Mouse (Mus musculus): ENCODE data around the gene Pcyt2. TPM values are rescaled to one million over a fixed set of nuclear protein-coding genes. Genes with fewer than 3 reads are reported as not detected.

Gene Pcyt2
- total RNA-seq, 2 experiments from 2014 or later = 120 to 141 TPM

DNA sequence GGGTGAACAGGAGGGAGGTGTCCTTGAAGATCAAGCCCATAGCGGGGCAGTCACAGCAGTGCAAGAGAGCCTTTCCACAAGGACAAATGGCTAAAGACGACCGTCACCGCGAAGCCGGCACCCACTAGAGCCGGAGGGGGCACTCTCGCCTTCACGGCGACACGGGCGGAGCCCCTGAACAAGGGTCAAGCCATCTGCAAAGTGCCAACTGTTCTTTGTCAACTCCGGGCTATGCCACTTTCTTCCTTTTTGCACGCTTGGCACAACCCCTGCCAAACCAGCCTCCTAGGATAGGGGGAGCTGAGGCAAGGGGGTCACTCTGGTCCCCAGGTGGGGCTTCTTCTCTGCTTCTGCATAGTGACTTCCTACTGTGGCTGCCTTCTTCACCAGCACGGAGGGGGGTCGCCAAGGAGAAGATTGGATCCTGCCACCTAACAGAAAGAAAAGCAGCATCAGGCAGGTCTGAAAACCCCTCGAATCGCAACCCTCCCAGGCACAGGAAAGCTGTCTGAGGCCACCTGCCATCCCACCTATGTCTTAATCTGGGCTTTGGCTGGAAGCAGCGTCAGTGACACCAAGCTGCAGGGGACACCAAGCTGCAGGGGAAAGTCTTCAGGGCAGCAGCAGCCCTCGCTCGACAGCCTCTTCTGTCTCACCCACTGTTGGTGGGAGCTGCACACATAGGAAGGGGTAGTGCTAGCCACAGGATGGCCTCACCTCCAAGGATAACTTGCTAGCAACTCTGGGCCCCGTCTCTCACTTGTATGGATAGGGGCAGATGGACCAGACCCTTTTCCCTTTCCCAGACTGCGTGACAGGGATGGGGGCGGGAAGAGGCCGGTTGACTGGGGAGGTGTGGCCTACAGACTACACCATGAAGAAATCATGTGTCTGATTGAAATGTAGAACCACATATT, 1.1 kb upstream of the Pcyt2 start:
- no peak for DNase-seq (ENCODE audit: low spot score in 2 of 2)
- intact Hi-C loops (cut with DNase I) = loop anchor here (5.0 kb wide), 1 partner anchor 158 kb away; no protein-coding TSS in a partner anchor

DNA sequence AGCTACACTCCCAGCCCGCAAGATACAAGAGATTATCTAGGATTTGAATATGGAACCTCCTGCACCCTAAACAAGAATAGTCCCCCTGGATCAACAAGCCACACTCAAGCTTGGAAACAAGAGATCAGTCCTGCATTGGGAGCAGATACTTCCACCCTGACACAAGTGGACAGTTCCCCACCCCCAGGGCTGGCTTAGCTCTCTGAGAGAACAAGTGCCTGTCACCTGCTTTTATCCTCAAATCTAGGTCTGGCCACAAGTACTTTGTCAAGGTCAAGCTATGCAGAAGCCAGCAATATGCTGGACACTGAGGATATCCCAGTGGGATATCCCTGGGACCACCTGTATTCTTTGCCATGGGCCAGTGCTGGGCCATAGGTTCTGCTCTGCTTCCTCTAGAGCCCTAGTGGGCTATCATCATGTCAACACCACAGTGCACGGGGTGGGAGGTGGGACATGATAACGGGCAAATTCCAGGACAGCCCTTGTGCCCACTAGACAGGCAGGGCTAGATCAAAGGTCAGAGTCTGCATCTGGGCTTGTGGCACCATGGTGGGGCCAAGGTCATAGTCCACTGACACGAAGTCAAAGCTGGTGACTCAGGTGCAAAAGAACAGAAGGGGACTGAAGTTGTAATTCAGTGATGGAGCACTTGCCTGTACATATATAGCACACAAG, 980 bp downstream of the Pcyt2 start:
- intact Hi-C loops (cut with DNase I) = loop anchor here (5.0 kb wide), 1 partner anchor 161 kb away; no protein-coding TSS in a partner anchor
- no peak for DNase-seq (ENCODE audit: low spot score in 2 of 2)

- intact Hi-C loops (cut with DNase I) = loop anchor here (5.0 kb wide), 1 partner anchor 162 kb away; no protein-coding TSS in a partner anchor
- DNase-seq (ENCODE audit: low spot score in 2 of 2) = no peak
These were observed 2.0 kb downstream of the Pcyt2 start for GRCm38 (mm10) chr11:120615606-120616203.

- no peak for DNase-seq (ENCODE audit: low spot score in 2 of 2)
- intact Hi-C loops (cut with DNase I) = loop anchor here (5.0 kb wide), 1 partner anchor 162 kb away; no protein-coding TSS in a partner anchor
These were observed 2.6 kb downstream of the Pcyt2 start for GRCm38 (mm10) chr11:120615167-120615566.

DNA sequence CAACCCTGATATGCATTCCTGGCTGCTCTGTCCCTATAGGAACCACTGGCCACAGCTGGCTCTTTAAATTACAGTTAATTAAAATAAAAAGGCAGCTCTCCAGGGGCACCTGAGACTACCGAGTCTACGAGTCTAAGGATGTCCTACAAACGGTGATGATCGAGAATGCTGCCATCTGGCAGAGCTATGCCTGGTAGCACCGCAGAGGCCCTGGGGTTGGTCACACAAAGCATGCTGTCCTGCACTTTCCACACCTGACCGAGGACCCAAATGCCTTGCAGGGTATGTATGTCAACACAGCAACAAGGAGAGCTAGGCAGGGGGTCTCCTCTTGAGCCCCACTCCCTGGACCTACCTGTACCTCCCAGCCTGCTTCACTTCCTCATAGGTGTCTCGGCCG, 3.8 kb downstream of the Pcyt2 start:
- intact Hi-C loops (cut with DNase I) = loop anchor here (2.0 kb wide), 1 partner anchor 125 kb away; no protein-coding TSS in a partner anchor
- no peak for DNase-seq (ENCODE audit: low spot score in 2 of 2)

DNA sequence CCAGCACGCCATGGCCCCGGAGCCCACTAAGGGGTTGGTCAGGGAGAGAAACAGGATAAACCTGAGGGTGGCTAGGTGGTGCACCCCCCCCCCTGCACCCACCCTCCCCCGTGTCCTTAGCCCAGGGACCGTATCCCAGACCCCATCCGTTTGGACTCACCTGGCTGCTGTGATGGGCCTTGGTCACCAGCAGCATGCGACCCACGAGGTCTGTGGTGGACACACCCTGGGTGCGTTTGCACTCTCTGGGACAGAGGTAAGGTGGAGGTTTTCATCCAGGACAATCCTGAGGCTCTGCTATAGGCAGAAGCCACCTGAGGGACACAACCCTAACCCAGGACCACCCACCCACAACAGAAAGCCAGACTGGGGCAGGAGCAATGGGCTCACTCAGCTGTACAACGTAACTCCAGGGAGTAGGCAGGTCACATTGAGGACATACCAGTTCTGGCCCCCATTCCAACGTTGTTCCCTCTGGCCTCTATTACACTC, 4.2 kb downstream of the Pcyt2 start:
- intact Hi-C loops (cut with DNase I) = loop anchor here (2.0 kb wide), 1 partner anchor 125 kb away; no protein-coding TSS in a partner anchor

GRCm38 (mm10) chr11:120612763-120613162, 5.0 kb downstream of the Pcyt2 start:
- intact Hi-C loops (cut with DNase I) = loop anchor here (2.0 kb wide), 1 partner anchor 124 kb away; no protein-coding TSS in a partner anchor
- peak; percentile 54 to 55 for DNase-seq (ENCODE audit: low spot score in 2 of 2)

More for the DNA sequence above, 4.2 kb downstream of the Pcyt2 start:
- DNase-seq (ENCODE audit: low spot score in 2 of 2) = no peak

DNA sequence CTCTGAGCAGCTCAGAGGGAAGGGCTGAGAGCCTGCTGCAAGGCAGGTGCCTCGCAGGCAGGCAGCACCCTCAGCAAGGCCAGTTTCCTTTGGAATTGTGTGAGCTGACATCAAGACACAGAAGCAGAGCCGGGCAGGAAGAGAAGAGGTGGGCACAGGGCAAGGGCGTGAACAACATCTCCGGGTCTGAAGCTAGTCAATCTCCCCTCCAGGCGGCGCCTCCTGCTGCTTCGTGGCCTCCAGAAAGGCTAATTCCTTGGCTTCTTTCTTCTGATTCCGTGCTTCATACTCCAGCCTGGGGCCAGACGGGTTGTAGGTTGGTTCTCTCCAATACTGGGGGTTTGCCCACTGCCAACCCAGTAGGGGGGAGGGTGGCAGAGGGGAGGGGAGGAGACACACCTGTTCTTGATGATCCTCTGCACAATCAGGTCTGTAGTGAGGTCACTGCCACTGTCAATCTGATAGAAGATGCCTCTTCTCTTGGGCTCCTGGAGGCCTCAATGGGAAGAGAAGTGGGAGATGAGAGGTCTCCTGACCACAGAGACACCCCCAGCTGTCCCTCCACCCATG, 7.2 kb downstream of the Pcyt2 start:
- no peak for DNase-seq (ENCODE audit: low spot score in 2 of 2)

DNA sequence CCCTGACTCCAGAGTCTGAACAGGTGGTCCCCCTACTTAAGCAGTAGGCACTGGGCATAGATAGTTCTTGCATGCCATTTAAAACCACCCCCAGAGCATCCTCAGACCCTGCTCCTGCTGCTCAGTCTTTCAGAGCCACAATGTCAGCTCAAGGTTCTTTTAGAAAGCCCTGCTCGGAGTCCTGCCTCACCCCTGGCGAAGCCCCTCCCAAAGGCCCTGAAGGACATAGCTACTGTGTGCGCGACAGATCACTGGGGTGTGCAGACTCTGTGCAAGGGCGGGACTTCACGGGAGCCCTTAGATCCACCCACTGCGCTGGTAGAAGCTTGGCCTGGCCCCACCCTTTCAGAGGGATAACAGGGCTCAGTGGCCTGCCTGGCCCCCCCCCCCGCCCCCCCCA, 8.5 kb downstream of the Pcyt2 start:
- no peak for DNase-seq (ENCODE audit: low spot score in 2 of 2)
- intact Hi-C loops (cut with DNase I) = no loop called here

More for the DNA sequence above, 7.2 kb downstream of the Pcyt2 start:
- intact Hi-C loops (cut with DNase I) = no loop called here

- intact Hi-C loops (cut with DNase I) = no loop called here
These were observed 9.3 kb downstream of the Pcyt2 start, which contains the start of gene Npb for GRCm38 (mm10) chr11:120608241-120609034. Npb (plus strand) TSS chr11:120608477.

DNA sequence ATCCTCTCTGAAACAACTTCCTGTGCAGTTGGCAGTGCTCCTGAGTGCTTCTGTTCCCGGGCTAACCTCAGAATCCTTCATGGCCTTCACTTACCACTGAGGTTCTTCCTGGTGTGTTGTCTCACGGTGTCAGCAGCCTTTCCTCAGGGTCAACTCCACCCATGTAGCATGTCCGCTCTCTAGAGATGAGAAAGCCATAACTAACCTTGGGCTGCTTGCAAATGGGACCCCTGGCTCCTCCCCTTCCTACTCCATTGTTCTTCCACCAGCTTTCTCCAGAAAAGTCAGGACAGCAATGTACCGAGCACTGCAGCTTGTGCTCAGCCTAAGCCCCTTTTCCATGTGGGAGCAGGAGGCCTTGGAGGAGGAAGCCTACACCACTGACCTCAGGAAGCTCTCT, 11.0 kb downstream of the Pcyt2 start:
- DNase-seq (ENCODE audit: low spot score in 2 of 2) = no peak
- intact Hi-C loops (cut with DNase I) = no loop called here

More at GRCm38 (mm10) chr11:120608241-120609034, 9.3 kb downstream of the Pcyt2 start, which contains the start of gene Npb:
- DNase-seq (ENCODE audit: low spot score in 2 of 2) = no peak

- no peak for DNase-seq (ENCODE audit: low spot score in 2 of 2)
- intact Hi-C loops (cut with DNase I) = no loop called here
These were observed 12.1 kb downstream of the Pcyt2 start for GRCm38 (mm10) chr11:120605667-120606066.

GRCm38 (mm10) chr11:120603545-120603944, 14.2 kb downstream of the Pcyt2 start:
- DNase-seq (ENCODE audit: low spot score in 2 of 2) = no peak
- intact Hi-C loops (cut with DNase I) = no loop called here

DNA sequence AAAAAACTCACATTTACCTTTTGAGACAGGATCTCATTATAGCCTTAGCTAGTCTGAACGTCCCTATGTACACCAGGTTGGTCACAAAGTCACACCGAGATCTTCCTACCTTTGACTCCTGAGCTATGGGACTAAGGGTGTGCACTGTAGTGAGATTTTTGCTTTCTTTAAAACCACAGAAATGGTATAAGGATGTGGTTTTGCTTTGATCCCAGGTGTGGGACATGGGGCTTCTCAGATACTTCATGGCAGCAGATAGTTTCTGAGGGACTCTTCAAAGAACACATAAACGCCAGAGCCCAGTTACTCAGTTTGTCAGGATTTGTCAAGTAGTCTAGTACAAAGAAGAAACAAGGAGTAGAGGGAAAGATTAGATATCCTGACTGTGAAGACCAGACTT, 17.0 kb downstream of the Pcyt2 start:
- no peak for DNase-seq (ENCODE audit: low spot score in 2 of 2)

GRCm38 (mm10) chr11:120598990-120599549, 18.7 kb downstream of the Pcyt2 start:
- DNase-seq (ENCODE audit: low spot score in 2 of 2) = no peak
- intact Hi-C loops (cut with DNase I) = no loop called here

More for the DNA sequence above, 17.0 kb downstream of the Pcyt2 start:
- intact Hi-C loops (cut with DNase I) = no loop called here

GRCm38 (mm10) chr11:120598283-120598989, 19.3 kb downstream of the Pcyt2 start, which contains the start of the genes Alyref and Anapc11:
Alyref (minus strand) TSS chr11:120598365.
Anapc11 (plus strand) TSS chr11:120598421.
- intact Hi-C loops (cut with DNase I) = no loop called here

More at GRCm38 (mm10) chr11:120598283-120598989, 19.3 kb downstream of the Pcyt2 start, which contains the start of the genes Alyref and Anapc11:
- peak; percentile 95 to 96 for DNase-seq (ENCODE audit: low spot score in 2 of 2)
